Mouse (Mus musculus): ENCODE results near the gene Plppr1.

- TF ChIP-seq CTCF (IDR thresholded peaks at IDR 0.05; ENCODE audit: borderline replicate concordance, extremely low read depth, insufficient read depth, insufficient read length) (no peak), POLR2A (IDR thresholded peaks at IDR 0.05; ENCODE audit: borderline replicate concordance, extremely low read depth, insufficient read depth, insufficient read length, poor library complexity, severe bottlenecking) (no peak)
Observed at GRCm38 (mm10) chr4:49149251-49149650, 90.2 kb downstream of the Plppr1 start.

Data from brain, embryonic 14.5 days (tissue).